Mouse (Mus musculus): ENCODE results near the gene Alkal2. TPM values are rescaled to one million over a fixed set of nuclear protein-coding genes. Genes with fewer than 3 reads are reported as not detected.

Gene Alkal2
- polyA plus RNA-seq (2015; fragmentation: Nextera tagmentation; extraction: Ambion mirVana): 1.1 and 1.8 TPM in 2 replicates

GRCm38 (mm10) chr12:30883986-30884621 lies at the start of gene Alkal2:
Alkal2 (plus strand) TSS chr12:30884322.

DNA sequence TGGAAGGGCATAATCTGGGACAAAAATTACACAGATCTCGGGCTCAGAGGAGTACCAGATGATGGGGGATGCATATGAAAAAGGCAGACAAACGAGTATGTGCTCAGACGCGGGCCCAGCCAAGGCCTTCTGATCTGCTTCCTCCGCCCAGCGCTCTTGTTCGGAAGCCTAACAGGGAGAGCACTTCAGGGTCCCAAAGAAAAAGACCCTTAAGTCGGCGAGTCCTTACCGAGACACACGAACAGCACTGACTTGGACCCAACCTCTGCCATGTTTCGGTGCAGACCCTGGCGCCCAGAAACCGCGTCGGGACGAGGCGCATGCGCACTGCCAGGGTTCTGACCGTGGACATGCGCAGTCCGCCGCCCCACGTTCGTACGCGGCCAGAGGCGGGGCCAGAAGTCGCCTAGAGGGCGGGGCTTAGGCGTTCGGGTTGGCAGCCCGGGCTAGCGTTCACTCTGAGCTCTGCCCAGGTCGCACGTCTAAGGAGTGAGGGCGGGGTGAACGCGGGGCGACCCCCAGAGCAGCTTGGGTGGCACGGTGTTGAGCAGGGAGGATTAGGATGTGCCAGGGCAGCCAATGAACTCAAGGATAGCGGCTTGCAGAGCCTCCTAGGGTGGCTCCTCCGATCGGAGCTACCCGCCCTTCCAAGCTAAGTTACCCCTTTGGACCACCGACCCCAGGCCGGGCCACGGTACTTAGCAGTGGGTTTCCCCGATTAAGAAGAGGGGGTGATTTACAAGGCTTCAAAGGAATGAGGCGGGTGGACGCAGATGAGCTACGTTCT lies 27.3 kb downstream of the Alkal2 start, which contains the start of the genes Acp1 and Sh3yl1:
TSS of gene Acp1 (minus strand) at position 329 of the 787 bp plus-strand sequence.
TSS of gene Sh3yl1 (plus strand) at position 408 of the 787 bp plus-strand sequence.

Other genes with a start within 250 kb of the Alkal2 start
- 103 and 104 TPM in 2 replicates for gene Acp1, start 27.3 kb downstream of the Alkal2 start, polyA plus RNA-seq (2015; fragmentation: Nextera tagmentation; extraction: Ambion mirVana)
- gene Sh3yl1, start 27.3 kb downstream of the Alkal2 start, polyA plus RNA-seq (2015; fragmentation: Nextera tagmentation; extraction: Ambion mirVana): 23.9 and 27.3 TPM in 2 replicates
- gene Fam110c, start 189.5 kb downstream of the Alkal2 start, polyA plus RNA-seq (2015; fragmentation: Nextera tagmentation; extraction: Ambion mirVana): 7.4 and 8.1 TPM in 2 replicates